Mouse (Mus musculus) embryonic fibroblast, embryonic 13.5 days (primary cell): Measurements from ENCODE around the gene Thsd4. TPM values are rescaled to one million over a fixed set of nuclear protein-coding genes. Genes with fewer than 3 reads are reported as not detected.
A peak's percentile ranks its signal among the peaks of the same experiment; 100 is the strongest.
"Not testable (repeated sequence)": the region's sequence is repeated elsewhere in the genome, so short reads cannot be mapped to it uniquely, and the experiment has no call there.

Experiments
- H3K27ac ChIP-seq: 2 replicates; pipeline ENCODE4 v1.5.1; 2012; ENCODE audit warnings: low read length, control low read depth, inconsistent platforms; ENCODE audit not compliant: insufficient read depth
- H3K4me1 ChIP-seq: 2 replicates; pipeline ENCODE4 v1.6.1; 2011; ENCODE audit warnings: low read length; ENCODE audit not compliant: control insufficient read depth, insufficient read depth
- H3K4me3 ChIP-seq: 2 replicates; pipeline ENCODE4 v1.5.1; 2011; ENCODE audit warnings: mild to moderate bottlenecking, control low read depth, low read length; ENCODE audit not compliant: insufficient read depth
- CTCF ChIP-seq: IDR thresholded peaks from 2 replicates; pipeline ENCODE4 v1.5.1; 2011; ENCODE audit warnings: mild to moderate bottlenecking, control low read depth, low read length, moderate library complexity, borderline replicate concordance; ENCODE audit not compliant: insufficient read depth
- POLR2A ChIP-seq: IDR thresholded peaks from 2 replicates; pipeline ENCODE4 v1.6.1; 2011; ENCODE audit warnings: low read depth, mild to moderate bottlenecking, control low read depth, low read length, moderate library complexity
- polyA plus RNA-seq: library from polyadenylated mRNA; stranded (reverse); fragments of >200 nt; gene quantifications from 2 replicates; pipeline ENCODE4 v1.2.4, GENCODE M21; 2011; ENCODE audit warnings: low read depth; ENCODE audit not compliant: missing spikeins, insufficient read length

Gene Thsd4
- polyA plus RNA-seq, 1 experiment = 7.0 TPM

DNA sequence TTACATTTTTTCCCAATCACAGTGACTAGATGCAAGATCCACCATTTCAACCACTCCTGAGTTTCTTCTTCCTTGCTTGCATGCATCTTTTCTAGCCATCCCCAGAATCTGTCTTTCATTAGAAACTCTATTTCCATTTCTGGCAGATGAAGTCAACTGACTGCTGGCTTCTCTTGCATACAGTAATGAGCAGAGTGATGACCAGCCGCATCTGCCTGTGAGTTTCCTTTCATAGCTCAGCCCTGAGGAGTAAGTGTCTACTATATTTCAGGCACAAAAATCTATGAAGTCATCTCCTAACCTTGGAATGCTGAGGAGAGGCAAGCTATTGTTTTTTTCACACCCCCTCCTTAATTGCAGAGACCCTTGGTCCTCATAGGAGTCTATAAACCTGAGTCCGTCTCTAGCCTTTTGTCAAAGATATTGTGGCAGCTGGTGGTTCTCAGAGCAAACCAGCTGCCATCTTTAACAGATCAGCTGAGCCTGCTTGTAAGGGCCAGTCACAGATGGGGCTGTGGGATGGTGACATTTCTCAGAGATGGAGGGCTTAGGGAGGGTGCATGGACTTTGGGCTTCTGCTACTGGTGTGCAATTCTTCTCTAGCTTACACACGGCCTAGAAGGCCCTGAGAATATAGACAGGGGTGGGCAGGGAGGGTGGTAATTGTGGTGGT lies 535.8 kb downstream of the Thsd4 start:
- Histone ChIP-seq H3K4me1 (no peaks in the 10 kb centered on the region), H3K27ac (no peak overlapping the region), H3K4me3 (no peak overlapping the region)
- no peak for TF ChIP-seq CTCF
- TF ChIP-seq POLR2A = no peak

DNA sequence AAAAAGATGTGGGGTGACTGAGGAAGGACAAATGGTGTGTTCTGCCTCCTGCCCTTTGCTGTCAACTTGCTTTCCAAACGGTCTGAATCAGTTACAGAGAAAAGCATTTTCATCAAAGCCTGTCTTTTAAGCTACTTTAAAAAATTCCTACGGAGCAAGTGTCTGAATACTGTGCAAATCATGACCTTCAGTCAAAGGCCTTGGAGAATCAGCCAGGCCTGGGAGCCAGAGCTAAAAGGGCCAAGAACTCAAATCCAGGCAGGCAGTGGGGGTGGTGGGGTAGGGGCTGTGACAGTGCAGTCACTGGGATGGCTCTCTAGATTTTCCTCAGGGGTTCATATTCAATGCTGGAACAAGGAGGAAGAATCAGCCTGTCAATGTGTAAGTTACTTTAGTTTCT lies 540.7 kb downstream of the Thsd4 start:
- Histone ChIP-seq H3K4me1 (no peaks in the 10 kb centered on the region), H3K27ac (no peak overlapping the region), H3K4me3 (no peak overlapping the region)
- TF ChIP-seq CTCF (no peak), POLR2A (no peak)

DNA sequence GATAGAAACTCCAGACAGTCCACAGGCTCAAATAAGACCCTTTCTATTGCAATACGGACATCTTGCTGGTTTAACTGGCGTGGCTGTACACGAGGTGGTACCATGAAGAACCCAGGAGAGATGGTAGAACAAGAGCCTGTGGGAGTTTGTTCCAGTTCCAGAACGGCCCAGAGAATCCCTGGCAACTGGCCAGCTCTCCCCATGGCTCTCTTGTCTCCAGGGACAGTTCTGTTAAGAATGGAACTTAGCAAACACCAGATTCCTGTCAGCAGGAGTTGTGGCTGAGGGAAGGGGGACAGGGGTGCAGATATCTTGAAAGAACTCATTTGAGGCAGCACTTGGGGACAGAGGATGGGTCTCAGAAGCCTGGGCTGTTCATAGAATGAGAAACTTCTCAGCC lies 550.6 kb downstream of the Thsd4 start:
- Histone ChIP-seq H3K4me3 (no peak overlapping the region), H3K27ac (no peak overlapping the region), H3K4me1 (no peaks in the 10 kb centered on the region; the same call in 1 of the 2 replicates)
- TF ChIP-seq POLR2A = no peak
- TF ChIP-seq CTCF = no peak

DNA sequence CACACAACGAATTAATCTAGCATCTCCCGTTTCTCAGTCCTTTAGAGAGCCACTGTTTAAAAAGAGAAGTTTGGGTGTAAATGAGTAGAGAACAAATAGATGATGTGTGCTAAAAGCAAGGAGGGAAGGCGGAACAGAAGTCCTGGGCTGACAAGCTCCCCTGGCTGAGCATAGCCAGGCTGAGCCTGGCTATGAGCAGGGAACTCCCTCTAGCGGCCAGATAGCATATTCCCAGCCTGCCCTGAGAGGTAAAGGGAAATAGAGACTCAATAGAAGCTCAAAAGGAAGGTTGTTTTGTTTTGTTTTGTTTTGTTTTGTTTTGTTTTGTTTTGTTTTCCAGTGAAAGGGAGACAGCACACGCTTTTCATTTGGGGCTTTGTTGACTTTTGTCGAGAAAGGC lies 552.5 kb downstream of the Thsd4 start:
- Histone ChIP-seq H3K4me1 (no peaks in the 10 kb centered on the region; the same call in 1 of the 2 replicates), H3K27ac (no peak overlapping the region), H3K4me3 (no peak overlapping the region)
- TF ChIP-seq POLR2A (no peak), CTCF (peak; percentile 50; the same call in 1 of the 2 replicates)

GRCm38 (mm10) chr9:59965046-59965445 lies 556.8 kb downstream of the Thsd4 start:
- Histone ChIP-seq H3K4me1 (no peaks in the 10 kb centered on the region), H3K27ac (no peak overlapping the region), H3K4me3 (no peak overlapping the region)
- TF ChIP-seq POLR2A = no peak

DNA sequence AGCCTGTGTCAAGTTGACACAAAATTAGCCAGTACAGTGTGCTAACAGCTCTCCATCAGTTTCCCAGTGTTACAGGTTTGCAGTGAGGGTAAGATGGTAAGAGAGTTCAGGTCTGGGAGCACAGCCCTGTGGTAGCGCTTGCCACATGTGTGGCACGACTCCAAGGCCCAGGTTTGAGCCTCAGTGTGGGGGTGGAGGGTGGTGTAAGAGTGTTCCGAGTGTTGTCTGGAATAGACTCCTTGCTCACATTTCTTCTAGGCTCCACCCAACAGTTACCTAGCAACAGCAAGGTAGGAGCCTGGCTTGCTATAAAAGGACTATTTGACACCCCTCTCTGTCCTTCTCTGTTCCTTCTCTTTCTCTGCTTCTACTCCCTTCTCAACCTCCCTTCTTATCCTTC lies 557.5 kb downstream of the Thsd4 start:
- TF ChIP-seq POLR2A (no peak), CTCF (no peak)
- H3K4me1 ChIP-seq = no peaks in the 10 kb centered on the region
- H3K4me3 ChIP-seq = no peak overlapping the region
- no peak overlapping the region for H3K27ac ChIP-seq

DNA sequence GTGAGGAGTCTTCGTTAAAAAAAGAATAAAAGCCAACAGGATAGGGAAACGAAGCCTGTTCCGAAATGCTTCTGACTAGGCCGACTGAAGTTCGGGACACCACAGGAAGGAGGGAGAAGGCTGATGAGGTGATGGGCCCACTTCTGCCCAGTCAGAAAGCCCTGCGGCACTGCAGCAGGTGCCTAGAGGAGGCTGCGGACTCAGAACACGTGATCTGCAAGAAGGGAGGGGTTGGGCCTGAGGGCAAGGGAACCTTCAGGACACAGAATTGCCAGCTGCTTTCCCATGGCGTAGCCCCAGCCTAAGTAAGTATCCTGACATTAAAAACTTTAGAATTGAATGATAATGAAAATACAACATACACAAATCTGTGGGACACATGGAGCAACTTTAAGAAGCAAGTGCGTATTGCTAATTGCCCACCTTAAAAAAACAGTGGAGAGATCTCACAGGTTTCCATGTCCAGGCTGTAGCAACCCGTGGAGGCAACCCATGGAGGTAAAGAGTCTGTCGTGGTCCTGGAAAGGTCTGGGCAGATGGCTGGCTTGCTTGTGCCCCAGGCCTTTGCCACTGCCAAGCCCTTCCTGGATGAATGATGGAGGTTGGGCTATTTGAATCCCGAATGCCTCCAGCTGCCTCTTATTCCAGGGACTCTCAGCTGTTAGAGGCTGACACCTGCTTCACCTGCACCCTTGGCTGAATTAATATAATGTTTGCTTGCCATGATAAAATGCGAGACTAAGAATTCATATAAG lies 560.5 kb downstream of the Thsd4 start:
- no peaks in the 10 kb centered on the region for H3K4me1 ChIP-seq
- no peak overlapping the region for H3K4me3 ChIP-seq
- no peak for TF ChIP-seq CTCF
- no peak for TF ChIP-seq POLR2A
- no peak overlapping the region for H3K27ac ChIP-seq

DNA sequence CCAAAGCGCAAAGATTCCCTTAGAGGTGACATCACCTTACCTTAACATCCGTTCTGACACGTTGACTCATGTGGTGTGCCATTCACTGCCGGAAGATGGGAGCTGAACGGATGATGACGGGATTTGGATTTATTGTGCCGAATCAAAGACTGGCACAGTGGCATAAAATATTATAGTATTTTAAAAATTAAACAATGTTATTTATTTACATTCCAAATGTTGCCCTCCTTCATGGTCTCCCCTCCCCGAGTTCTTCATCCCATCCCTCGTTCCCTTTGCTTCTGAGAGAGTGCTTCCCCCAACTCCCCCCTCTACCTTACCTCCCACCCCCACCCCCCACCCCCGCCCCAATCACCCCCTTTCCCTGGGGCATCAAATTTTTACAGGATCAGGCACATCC lies 561.3 kb downstream of the Thsd4 start, which contains the start of gene Nr2e3:
Gene Nr2e3 (minus strand): TSS at position 101 of the 400 bp plus-strand sequence.
- TF ChIP-seq POLR2A = no peak
- TF ChIP-seq CTCF = no peak
- no peak within 1 kb of the TSS for H3K4me3 ChIP-seq
- H3K4me1 ChIP-seq = no peaks in the 10 kb centered on the region
- H3K27ac ChIP-seq = no peak within 1 kb of the TSS

GRCm38 (mm10) chr9:59959276-59959675 lies 562.6 kb downstream of the Thsd4 start:
- Histone ChIP-seq H3K4me1 (no peaks in the 10 kb centered on the region), H3K4me3 (no peak overlapping the region), H3K27ac (no peak overlapping the region)
- peak; percentile 56; the same call in 1 of the 2 replicates for TF ChIP-seq CTCF
- TF ChIP-seq POLR2A = no peak

- not testable (repeated sequence) for H3K4me3 ChIP-seq, H3K27ac ChIP-seq, H3K4me1 ChIP-seq
Measured at GRCm38 (mm10) chr9:59958115-59958514, 563.7 kb downstream of the Thsd4 start.
